Mouse (Mus musculus): Measurements from ENCODE around the gene Soat1. TPM values are rescaled to one million over a fixed set of nuclear protein-coding genes. Genes with fewer than 3 reads are reported as not detected.

Gene Soat1
- total RNA-seq, 2 experiments from 2014 or later: 46.0 to 56.1 TPM

DNA sequence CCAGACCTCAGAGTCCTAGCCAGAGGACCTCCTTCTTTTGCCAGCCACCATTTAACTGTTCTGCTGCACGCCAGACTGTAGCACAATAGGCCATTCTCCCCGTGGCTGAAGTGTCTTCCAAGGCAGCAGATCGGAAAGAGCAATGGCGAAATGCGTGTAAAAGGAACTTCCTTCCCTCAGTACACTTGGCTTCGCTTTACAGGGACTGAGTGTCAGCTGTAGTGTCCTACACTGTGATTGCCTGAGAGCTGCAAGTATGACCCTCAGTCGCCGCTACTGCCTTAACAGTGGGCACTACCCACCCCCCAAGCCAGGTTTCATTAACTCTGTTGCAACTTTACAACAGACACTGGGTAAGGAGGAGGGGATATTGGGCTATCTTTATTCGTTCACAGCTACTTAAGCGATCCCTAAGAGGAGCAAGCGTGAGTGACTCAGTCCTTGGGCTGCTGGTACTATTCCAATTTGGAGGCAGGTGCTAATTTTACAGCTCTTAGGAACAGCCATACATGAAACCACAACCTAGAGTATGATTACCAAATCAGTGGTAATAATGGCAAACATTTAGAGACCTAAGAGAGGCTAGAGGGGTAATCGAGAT lies 6.4 kb downstream of the Soat1 start:
- no peak for DNase-seq (ENCODE audit: low spot score in 2 of 2)

DNA sequence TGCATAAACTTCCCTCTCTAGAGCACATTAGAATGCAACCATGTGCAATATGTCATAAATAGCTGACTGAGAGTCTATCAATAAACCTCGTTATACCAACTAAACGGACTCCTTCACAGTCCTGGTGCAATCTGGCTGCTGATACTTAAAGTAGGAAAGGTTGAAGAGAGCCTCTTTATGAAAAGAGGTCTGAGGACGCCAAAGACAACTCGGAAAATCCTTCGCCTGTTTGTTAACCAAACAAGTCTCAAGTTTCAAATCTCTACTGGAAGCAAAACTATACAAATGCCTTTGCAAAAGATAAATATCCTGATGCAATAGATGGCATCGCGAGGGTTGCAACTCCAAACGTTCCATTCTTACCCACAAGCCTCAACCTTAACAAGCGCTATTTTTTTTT lies 9.2 kb downstream of the Soat1 start:
- DNase-seq (ENCODE audit: low spot score in 2 of 2): no peak

DNA sequence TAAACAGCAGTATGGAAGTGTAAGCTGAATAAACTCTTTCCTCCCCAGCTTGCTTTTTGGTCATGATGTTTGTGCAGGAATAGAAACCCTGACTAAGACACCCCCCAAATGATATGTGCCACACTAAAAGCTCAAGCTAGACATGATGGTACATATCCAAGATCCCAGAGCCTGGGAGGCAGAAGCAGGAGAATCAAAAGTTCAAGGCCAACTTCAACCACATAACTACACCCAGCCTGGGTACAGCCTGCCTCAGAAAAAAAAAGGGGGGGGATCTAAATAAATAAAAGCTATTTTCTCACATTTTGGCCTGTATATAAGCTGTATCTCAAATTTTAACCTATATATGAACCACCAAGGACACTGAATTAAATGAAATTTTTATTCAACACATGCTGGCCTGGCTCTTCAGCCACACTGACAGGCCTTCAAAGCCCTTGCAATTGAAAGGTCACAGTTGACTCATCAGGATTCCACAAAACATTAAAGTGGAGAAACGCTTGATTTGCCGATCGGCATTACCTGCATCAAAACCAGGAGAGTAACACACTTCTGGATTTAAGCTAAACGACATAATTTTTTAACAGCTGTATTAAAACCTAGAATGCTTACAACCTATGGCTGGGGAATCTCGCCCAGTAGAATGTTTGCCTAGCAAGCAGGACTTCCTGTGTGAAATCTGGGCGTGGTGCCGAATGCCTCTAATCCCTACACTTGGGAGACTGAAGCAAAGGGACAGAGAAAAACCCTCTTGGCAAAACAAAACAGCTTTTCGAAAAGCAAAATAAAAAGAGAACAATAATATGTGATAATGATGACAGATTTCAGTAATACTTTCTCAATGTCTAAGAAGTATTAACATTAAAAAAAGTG lies 9.9 kb downstream of the Soat1 start:
- no peak for DNase-seq (ENCODE audit: low spot score in 2 of 2)

DNA sequence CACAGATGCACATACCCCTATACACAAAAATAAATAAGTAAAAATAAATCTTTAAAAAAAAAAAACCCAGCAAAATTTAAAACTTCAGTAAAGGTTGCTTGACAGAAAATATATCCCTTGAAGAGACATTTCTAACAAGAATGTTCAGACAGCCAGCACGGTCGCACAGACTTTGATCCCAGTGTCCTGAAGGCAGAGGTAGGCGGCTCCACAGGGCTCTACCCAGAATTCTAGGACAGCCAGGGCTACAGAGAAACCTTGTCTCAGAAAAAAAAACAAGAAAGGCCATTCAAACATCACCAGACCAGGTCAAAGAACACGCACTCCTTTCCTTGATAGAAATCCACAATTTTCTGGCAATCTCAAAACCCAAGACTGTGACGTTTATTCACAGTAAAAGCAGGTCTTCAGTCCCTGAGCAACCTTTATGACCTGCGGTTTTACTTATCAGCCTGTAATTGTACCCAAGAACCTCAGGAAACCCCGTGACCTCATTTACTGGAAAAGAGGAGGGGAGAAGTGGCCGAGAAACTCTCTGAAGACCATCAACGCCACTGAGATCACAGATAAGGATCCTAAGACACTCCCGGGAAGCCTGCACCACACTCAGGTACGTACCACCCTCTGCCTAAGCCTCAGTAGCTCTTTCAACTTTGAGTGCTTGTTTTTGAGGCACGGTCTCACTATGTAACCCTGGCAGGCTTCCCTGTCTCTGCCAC lies 11.7 kb downstream of the Soat1 start:
- no peak for DNase-seq (ENCODE audit: low spot score in 2 of 2)

DNA sequence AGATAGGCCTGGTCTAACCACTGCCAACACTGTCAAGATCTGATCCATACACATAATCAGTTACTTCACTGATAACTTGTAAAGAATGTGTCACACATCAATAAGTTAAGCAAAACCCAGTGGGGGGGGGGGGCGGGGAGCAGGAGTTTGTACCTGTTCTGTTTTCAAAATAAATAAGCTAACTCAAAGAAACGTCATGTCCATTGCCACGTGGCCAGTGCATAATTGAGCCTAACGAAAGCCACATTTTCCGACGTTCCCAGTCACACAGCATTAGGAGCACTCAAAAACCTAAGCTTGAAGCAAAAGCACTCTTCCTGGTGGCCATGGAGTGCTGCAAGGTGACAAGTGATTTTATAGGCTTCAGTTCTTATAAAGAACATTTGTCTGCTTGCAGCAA lies 13.1 kb downstream of the Soat1 start:
- no peak for DNase-seq (ENCODE audit: low spot score in 2 of 2)

DNA sequence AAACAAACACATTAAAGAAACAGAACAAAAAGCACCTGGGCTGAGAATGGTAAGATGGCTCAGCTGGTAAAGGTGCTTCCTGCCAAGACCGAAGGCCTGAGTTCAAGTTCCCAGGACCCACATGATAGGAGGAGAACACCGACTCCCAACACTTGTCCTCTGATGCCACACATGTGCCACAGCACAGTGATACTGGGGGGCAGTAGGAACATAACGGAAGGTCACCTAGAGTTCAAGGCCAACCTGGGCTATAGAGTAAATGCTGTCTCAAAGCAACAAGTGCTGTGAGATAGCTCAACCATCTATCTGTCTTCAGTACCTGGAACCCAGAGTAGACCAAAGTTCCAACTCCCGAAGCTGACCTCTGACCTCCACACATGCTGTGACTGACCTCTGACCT lies 13.9 kb downstream of the Soat1 start:
- no peak for DNase-seq (ENCODE audit: low spot score in 2 of 2)

DNA sequence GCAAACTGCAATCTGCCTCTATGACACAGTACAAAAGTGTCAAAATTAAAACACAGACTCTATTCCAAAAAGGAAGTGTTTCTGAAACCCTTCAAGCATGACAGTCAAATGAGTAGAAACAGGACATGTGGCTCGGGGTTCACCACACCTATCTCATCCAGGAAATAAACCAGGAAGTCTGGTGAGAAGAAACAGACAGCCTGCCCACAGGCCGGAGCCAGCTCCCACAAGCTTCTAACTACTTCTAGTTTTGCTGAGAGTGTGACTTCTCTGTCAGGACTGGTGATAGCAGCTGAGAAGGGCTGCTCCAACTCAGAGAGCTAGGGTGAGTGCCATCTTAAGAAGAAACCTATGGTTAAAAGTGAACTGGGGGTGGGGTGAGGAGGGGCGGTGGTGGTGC lies 14.4 kb downstream of the Soat1 start:
- no peak for DNase-seq (ENCODE audit: low spot score in 2 of 2)

DNA sequence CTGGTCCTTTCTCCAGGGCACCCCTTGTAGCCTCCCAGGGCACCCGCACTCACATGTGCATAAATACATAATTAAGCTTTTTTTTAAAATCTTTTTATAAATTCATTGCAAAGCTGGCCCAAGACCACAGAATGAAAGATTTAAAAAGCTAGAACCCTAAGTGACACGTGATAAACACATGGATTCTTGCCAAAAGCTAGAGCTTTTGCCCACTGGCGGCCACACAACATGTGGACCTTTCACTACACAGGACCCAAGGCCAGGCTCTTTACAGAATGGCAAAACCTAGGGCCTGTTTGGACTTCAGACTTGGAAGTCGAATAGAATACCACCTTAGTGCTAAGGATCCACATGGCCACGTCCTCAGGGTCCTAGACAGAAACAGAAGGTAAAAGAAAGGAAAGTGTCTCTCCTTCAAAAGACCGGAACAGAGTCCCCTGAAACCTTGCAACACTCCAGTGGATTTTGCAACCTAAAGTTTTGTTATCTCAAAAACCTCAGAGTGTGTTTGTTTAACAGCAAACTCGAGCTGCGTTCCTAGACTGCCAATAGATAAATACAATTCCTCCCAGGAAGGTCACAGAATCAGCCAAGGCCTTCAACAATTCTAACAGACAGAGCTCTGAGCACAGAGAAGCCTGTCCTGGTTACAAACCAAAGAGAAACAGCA lies 15.6 kb downstream of the Soat1 start:
- DNase-seq (ENCODE audit: low spot score in 2 of 2): no peak

DNA sequence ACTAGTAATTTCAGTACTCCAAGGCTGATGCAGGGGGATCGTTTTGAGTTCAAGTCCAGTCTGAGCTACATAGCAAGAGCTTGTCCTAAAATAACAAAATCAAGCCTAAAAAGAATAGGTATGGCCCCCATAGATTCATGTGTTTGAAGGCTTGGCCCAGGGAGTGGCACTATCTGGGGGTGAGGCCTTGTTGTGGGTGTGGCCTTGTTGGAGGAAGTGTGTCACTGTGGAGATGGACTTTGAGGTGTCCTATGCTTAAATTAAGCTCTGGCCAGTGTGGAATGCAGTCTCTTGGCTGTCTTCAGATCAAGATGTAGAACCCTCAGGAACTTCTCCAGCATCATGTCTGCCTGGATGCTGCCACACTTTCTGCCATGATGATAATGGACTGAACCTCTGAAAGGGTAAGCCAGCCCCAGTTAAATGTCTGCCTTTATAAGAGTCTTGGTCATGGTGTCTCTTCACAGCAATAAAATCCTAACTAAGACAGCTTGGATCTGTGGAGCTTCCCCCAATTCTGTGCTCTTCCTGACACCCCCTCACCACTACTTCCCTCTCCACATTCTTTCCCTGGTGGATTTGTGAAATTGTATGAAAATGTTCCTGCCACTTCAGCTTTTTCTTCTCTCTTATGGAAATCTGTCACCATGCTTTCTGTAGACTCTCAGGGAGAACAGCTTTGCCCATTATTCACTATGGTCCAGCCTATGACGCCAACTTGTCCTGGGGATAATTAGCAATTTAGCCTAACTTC lies 18.9 kb downstream of the Soat1 start:
- no peak for DNase-seq (ENCODE audit: low spot score in 2 of 2)

DNA sequence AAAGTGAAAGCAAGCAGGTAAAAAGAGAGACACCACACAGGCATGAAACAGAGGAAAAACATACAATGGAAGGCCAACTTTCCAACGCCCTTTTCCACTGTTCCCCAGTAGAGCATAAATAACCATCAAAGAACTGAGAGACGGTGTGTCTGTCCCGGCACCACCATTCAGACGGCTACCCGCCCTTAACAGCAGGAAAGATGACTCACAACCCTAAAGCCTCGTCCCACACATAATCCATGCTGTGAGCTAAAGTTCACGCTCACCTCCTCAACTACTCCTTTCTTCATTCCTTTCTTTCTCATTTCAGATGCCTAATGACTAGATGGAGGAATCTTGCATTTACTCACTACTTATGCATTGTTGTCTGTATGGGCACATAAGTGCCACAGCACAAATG lies 19.7 kb downstream of the Soat1 start:
- DNase-seq (ENCODE audit: low spot score in 2 of 2): peak in 1 of 2 experiments; percentile 11

DNA sequence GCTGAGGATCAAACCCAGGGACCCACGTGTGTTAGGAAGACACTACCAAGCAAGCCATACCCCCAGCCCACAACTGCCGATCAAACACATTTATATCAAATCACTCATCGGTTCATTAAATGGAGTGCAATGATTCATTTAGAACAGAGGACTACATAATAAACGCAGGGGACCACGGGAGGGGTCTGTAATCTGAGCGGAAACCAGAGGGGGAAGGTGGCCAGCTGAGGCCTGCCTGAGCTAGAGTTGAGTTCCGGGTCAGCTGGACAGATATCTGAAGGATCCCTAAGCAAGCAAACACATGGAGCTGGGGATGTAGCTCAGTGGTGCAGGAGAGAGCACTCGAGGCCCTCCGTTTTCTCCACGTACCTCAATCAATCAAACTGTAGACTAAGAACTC lies 20.3 kb downstream of the Soat1 start:
- DNase-seq (ENCODE audit: low spot score in 2 of 2): no peak

DNA sequence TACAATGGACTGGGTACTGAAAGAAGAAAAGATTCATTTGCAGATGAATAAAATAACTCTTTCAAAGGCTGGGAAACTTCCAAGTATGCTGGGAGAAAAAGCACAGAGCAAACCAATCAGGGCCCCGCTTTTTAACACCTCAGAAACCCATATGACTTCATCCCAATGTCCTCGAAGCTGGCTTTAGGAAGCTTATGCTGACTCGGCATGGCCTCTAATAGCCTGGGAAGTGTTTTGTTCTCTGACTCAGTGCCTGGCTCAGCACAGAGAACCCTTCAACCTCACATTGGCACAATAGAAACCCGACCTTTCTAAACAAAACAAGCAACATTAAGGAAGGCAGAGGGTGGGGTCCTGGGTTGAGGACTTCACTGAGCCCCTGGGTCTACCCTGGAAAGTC lies 23.7 kb downstream of the Soat1 start:
- DNase-seq (ENCODE audit: low spot score in 2 of 2): no peak

DNA sequence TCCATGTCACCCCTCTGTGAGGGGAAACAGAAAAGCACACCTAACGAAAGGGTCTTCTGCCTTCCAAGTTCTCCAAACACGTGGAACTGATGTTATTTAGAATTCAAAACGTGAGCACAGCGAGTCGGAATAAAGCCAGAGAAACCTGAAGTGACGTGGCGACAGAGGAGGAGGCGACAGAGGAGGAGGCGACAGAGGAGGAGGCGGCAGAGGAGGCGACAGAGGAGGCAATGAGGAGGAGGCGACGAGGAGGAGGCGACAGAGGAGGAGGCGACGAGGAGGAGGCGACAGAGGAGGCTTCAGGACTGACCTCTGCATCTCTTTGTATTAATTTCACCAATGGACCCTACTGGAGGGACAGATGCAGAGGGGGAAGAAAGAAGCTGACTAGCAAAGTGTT lies 24.4 kb downstream of the Soat1 start:
- no peak for DNase-seq (ENCODE audit: low spot score in 2 of 2)

DNA sequence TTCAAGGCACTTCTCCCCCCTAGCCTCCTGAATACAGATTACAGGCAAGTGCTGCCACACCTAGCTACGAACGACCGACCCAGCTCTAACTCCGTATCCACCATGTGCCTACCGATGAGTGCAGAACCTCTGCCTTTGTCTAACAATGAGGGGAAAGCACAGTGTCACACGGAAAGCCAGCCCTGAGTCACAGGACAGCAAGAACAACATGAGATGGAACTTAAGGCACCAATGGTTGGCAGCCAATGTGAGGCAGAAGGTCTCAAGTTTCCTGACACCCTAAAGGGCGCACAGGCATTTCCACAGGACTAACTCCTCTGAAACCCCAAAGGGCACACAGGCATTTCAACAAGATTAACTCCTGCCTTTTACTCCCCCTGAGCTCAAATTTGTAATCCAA lies 25.0 kb downstream of the Soat1 start:
- no peak for DNase-seq (ENCODE audit: low spot score in 2 of 2)

DNA sequence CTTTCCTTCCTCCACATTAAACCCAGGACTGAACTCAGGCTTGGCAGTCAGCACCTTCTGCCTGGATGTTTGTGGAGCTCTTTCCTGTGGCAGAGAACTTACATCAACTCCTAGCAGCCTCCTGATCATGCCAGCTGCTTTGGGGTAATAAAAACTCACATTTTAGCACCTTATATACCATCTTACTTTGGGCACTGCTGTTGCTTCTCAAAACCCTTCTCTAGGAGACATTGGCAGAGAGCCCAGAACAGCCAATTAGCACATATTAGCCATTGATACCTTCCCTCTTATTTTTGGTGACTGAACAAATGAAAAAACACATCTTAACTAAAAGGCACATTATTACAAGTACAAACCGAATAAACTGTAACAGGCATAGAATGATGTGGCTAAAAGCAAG lies 29.1 kb downstream of the Soat1 start:
- no peak for DNase-seq (ENCODE audit: low spot score in 2 of 2)

DNA sequence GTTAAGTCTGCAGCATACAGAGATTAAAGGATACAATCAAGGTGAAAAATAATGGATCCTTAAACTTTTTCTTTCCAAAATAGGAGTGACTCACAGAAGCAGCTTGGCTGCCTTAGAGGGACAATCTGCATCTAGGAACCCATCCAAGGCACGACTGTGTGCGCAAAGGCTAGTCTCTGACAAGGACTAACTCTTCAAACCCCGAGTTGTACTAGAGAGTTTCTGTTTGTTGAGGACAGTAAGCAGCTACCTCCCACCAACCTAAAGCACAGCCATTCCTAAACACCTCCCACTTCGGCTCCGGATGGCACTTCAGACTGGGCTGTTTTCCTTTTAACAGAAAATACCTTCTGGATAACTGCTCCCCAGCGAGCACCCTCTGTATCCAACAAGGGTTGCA lies 31.4 kb downstream of the Soat1 start:
- peak; percentile 33 to 47 for DNase-seq (ENCODE audit: low spot score in 2 of 2)

DNA sequence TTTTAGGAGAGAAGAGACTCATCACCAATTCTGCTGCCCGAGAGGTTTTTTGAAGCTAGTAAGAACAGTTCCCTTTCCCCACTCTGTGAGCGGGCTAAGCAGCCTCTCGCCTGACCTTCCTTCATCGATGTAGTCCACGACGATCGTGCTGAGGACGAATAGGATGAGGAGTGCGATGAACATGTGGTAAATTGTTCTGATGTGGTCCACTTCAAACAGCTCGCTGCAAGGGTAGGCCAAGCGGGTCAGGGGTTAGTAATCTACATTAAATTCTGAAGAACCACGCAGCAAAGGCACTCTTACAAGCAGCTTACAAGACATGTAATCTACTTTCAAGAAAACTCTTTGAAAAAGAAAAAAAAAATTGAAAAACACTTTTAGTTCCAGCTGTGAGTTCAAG lies 31.9 kb downstream of the Soat1 start:
- DNase-seq (ENCODE audit: low spot score in 2 of 2): no peak

DNA sequence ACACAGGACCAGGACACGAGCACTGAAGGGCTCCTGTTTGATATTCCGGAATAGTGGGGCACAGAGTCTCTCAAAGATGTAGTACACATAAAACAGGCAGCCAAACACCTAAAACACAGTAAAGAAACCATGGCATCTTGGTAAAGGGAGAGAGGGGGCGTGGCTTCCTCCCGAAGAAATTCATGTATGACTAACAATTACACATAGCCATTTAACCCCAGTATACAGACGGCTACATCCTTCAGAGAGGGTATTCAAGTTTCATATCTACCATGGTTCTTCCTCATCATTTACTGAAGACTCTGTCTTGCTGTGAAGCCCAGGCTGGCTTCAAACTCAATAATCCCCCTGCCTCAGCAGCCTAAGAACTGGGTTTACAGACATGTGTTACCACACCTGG lies 36.4 kb downstream of the Soat1 start:
- DNase-seq (ENCODE audit: low spot score in 2 of 2): no peak

DNA sequence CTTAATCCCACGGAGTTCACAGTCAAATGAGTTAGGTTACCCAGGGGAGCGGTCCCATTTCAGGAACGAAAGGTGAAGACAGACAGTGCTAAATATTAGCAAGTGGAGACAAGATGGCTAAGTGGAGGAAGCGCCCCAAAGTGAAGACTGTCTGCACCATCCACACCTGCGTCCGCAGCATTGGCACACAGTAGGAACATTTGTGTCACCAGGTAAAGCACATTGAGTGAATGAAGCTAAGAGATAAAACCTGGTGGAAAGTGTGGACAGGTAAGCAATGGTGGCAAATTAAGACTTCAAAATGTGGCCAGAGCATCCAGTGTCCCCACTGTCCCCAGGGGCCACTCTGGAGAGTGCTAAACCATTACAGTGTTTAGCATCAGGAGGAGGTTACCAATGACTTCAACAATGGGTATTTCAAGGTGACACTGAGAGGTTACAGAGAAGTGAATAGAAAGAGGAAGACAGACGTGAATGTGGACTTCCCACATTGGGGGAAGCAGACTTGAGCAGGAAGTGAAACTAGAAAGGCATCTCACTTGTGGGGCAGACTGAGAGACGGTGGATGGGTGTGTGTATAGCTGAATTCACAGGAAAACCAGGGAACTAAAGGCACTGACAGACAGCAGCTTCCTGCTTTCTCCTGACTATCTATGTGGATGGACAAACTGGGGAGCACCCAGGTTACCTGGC lies 37.0 kb downstream of the Soat1 start:
- DNase-seq (ENCODE audit: low spot score in 2 of 2): no peak

DNA sequence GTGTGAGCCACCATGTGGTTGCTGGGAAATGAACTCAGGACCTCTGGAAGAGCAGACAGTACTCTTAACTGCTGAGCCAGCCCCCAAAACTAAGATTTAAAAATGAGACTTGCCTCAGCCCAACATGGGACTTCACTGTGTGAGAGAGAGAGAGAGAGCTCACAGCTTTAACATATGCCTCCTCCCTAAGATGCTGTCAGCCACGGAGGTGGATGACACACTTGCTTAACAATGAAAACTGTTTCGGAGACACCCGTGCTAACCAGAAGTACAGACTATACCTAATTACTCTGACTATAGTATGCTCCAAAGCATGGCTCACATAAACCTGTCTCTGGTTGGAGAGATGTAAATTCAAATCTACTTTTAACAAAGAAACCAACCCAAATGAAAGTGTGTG lies 40.6 kb downstream of the Soat1 start:
- no peak for DNase-seq (ENCODE audit: low spot score in 2 of 2)

All from left cerebral cortex, adult 18-20 months (tissue).